Mouse (Mus musculus): Measurements from ENCODE around the gene Ablim1. TPM values are rescaled to one million over a fixed set of nuclear protein-coding genes. Genes with fewer than 3 reads are reported as not detected.

Ablim1 gene
- polyA plus RNA-seq, 1 experiment from 2014 or later, result 30.2 TPM

DNA sequence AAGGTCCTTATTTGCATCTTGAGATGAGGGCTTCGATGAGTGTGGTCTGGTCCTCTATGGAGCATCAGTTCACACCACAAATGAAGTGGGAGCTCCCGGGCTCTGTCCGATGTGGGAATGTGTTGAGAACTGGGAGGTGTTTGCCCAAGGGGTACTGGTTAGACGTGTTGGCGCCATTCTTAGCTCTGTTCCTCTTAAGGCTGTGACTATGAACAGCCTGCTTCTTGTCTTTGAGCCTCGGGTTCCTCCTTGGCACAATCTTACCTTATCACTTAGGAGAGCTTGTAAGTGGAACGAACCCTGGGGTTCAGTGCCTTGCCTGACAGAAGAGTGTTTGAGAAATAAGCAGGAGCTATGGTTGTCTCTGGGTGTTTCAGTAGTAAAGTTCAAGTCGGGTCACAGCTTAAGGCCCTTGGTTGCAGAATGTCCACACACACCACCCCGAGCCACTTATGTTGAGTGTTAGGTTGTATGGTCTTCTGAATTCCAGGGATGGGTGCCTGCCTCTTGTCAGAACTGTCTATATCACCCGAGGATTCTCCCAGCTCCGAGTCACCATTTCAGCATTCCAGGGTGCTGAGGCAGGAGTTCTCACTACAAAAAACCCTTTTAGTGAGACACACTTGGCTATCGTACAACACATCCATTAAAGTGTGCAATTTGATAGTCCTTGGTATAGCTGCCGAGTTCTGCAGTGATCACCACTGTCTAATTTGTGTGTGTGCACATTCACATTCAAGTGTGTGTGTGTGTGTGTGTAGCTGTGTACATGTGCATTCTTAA is 131.6 kb downstream of the Ablim1 start:
- Histone ChIP-seq H3K9me3 (ENCODE audit: control insufficient read depth, low read length) (no peaks in the 10 kb centered on the region), H3K9ac (ENCODE audit: low read length) (no peak overlapping the region), H3K4me1 (replicated peaks; ENCODE audit: control insufficient read depth, insufficient read depth, low read length) (peaks cover 9% of the 10 kb centered on the region; the same call in 1 of the 2 replicates), H3K36me3 (ENCODE audit: control insufficient read depth, insufficient read depth, low read length) (no peaks in the 10 kb centered on the region), H3K27me3 (replicated peaks; ENCODE audit: control insufficient read depth, insufficient read depth, low read length) (no peaks in the 10 kb centered on the region), H3K27ac (ENCODE audit: low read depth) (no peak overlapping the region), H3K4me3 (ENCODE audit: low read depth, low read length) (no peak overlapping the region), H3K4me2 (ENCODE audit: low read length) (no peak overlapping the region)
- whole genome bisulfite sequencing, result 81% methylated on average over 13 of the region's 13 CpGs
- ATAC-seq (replicated peaks; ENCODE audit: low FRiP score, low TSS enrichment, low read depth), result no peak
- DNase-seq (ENCODE audit: low spot score), result no peak

DNA sequence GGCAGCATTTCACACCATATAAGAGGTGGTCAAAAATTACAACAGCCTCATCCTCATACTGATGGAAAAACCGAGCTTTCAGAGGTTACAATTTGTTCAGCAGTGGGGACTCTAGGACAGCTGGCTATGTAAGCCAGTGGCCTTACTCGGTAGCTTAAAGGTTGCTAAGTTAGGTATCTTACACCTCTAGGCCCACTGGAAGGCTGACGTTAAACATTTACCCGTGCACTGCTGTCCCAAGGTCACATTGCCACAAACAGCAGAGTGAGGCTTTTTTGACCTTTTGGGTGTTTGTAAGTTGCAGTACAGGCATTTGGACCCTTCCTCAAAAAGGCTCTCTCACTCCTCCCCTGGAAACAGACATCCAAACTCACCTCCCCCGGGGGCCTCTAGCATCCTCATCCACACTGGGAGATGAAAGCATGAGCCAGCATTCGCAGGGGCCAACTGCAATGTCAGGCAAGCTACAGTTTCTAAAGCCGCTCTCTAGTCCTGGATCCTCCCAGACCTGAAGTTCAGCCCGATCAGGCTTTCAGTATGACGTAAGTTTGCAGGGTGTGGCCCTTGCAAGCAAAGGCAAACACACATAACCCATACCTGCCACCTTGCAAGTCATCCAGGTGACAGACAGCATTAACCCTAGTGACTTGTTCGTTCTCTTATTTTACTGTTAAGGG is 132.7 kb downstream of the Ablim1 start:
- Histone ChIP-seq H3K4me3 (ENCODE audit: low read depth, low read length) (no peak overlapping the region), H3K9me3 (ENCODE audit: control insufficient read depth, low read length) (no peaks in the 10 kb centered on the region), H3K9ac (ENCODE audit: low read length) (no peak overlapping the region), H3K4me2 (ENCODE audit: low read length) (no peak overlapping the region), H3K4me1 (replicated peaks; ENCODE audit: control insufficient read depth, insufficient read depth, low read length) (peaks cover 9% of the 10 kb centered on the region; the same call in 1 of the 2 replicates), H3K36me3 (ENCODE audit: control insufficient read depth, insufficient read depth, low read length) (no peaks in the 10 kb centered on the region), H3K27me3 (replicated peaks; ENCODE audit: control insufficient read depth, insufficient read depth, low read length) (no peaks in the 10 kb centered on the region), H3K27ac (ENCODE audit: low read depth) (peak overlapping the region; percentile 66; the same call in 1 of the 2 replicates)
- ATAC-seq (replicated peaks; ENCODE audit: low FRiP score, low TSS enrichment, low read depth), result peak; percentile 61
- DNase-seq (ENCODE audit: low spot score), result peak; percentile 67
- WGBS, result 66% methylated on average over 10 of the region's 10 CpGs

- no peak for ATAC-seq (replicated peaks; ENCODE audit: low FRiP score, low TSS enrichment, low read depth)
- no peak for DNase-seq (ENCODE audit: low spot score)
- no peak overlapping the region for H3K9ac ChIP-seq (ENCODE audit: low read length)
- no peak overlapping the region for H3K4me3 ChIP-seq (ENCODE audit: low read depth, low read length)
- H3K9me3 ChIP-seq (ENCODE audit: control insufficient read depth, low read length), result no peaks in the 10 kb centered on the region
- H3K27ac ChIP-seq (ENCODE audit: low read depth), result peak overlapping the region; percentile 66
- H3K4me1 ChIP-seq (replicated peaks; ENCODE audit: control insufficient read depth, insufficient read depth, low read length), result peaks cover 9% of the 10 kb centered on the region; the same call in 1 of the 2 replicates
- H3K27me3 ChIP-seq (replicated peaks; ENCODE audit: control insufficient read depth, insufficient read depth, low read length), result no peaks in the 10 kb centered on the region
- no peak overlapping the region for H3K4me2 ChIP-seq (ENCODE audit: low read length)
- 91% methylated on average over 6 of the region's 6 CpGs for WGBS
- H3K36me3 ChIP-seq (ENCODE audit: control insufficient read depth, insufficient read depth, low read length), result no peaks in the 10 kb centered on the region
Observed at GRCm38 (mm10) chr19:57181317-57181716, 133.4 kb downstream of the Ablim1 start.

DNA sequence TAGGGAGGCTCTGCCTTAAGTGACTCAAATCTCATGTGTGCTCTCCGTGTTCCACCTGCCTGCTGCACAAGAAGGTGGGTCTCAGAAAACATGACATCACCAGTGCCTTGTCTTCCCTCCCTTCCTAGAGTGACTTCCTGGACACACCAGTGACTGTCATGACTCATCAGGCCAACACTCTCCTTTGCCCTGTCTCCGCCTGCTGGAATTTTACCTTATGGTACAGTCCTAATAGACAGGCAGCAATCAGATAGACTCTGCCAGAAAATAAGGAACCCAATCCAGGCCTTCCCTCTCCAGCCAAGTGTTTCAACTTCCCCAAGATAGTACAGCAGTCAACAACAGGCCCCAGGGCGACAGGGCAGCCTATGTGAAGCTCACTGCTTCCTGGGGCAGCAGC is 133.8 kb downstream of the Ablim1 start:
- peak overlapping the region; percentile 66 for H3K27ac ChIP-seq (ENCODE audit: low read depth)
- 87% methylated on average over 3 of the region's 3 CpGs for WGBS
- ATAC-seq (replicated peaks; ENCODE audit: low FRiP score, low TSS enrichment, low read depth) (0 out of 2 replicates have a peak, but pooled peaks have one; percentile 56), DNase-seq (ENCODE audit: low spot score) (peak; percentile 56)
- no peak overlapping the region for H3K9ac ChIP-seq (ENCODE audit: low read length)
- no peaks in the 10 kb centered on the region for H3K27me3 ChIP-seq (replicated peaks; ENCODE audit: control insufficient read depth, insufficient read depth, low read length)
- H3K9me3 ChIP-seq (ENCODE audit: control insufficient read depth, low read length), result no peaks in the 10 kb centered on the region
- no peaks in the 10 kb centered on the region for H3K36me3 ChIP-seq (ENCODE audit: control insufficient read depth, insufficient read depth, low read length)
- H3K4me1 ChIP-seq (replicated peaks; ENCODE audit: control insufficient read depth, insufficient read depth, low read length), result peaks cover 9% of the 10 kb centered on the region; the same call in 1 of the 2 replicates
- no peak overlapping the region for H3K4me2 ChIP-seq (ENCODE audit: low read length)
- H3K4me3 ChIP-seq (ENCODE audit: low read depth, low read length), result no peak overlapping the region

GRCm38 (mm10) chr19:57180333-57180732 is 134.4 kb downstream of the Ablim1 start:
- ATAC-seq (replicated peaks; ENCODE audit: low FRiP score, low TSS enrichment, low read depth) (no peak), DNase-seq (ENCODE audit: low spot score) (no peak)
- H3K9me3 ChIP-seq (ENCODE audit: control insufficient read depth, low read length), result no peaks in the 10 kb centered on the region
- no peak overlapping the region for H3K9ac ChIP-seq (ENCODE audit: low read length)
- no peaks in the 10 kb centered on the region for H3K36me3 ChIP-seq (ENCODE audit: control insufficient read depth, insufficient read depth, low read length)
- no peaks in the 10 kb centered on the region for H3K27me3 ChIP-seq (replicated peaks; ENCODE audit: control insufficient read depth, insufficient read depth, low read length)
- H3K4me1 ChIP-seq (replicated peaks; ENCODE audit: control insufficient read depth, insufficient read depth, low read length), result peaks cover 9% of the 10 kb centered on the region; the same call in 1 of the 2 replicates
- no peak overlapping the region for H3K4me3 ChIP-seq (ENCODE audit: low read depth, low read length)
- H3K4me2 ChIP-seq (ENCODE audit: low read length), result no peak overlapping the region
- 0 out of 2 replicates have a peak overlapping the region, but pooled peaks have one; percentile 66 for H3K27ac ChIP-seq (ENCODE audit: low read depth)
- 64% methylated on average over 9 of the region's 9 CpGs for WGBS

DNA sequence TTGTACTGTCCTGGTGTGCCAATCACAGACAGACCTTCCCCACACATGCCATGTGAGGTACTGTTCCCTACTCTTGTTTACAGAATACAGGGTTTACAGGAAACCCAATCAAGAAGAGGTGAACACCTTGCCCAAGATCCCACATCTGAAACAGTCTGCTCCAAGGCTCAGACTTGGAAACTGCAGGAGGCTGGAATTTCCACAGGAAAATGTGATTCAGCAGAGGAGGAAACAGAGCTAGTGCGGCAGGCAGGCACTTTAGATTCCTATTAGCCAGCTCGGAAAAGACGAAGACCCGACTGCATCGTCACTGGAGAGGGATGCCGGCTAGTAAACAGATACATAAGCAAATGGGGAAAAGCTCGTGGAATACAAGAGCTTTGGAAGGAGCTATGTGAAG is 135.4 kb downstream of the Ablim1 start:
- Histone ChIP-seq H3K36me3 (ENCODE audit: control insufficient read depth, insufficient read depth, low read length) (no peaks in the 10 kb centered on the region), H3K4me3 (ENCODE audit: low read depth, low read length) (no peak overlapping the region), H3K27me3 (replicated peaks; ENCODE audit: control insufficient read depth, insufficient read depth, low read length) (no peaks in the 10 kb centered on the region), H3K4me2 (ENCODE audit: low read length) (no peak overlapping the region), H3K9ac (ENCODE audit: low read length) (no peak overlapping the region), H3K27ac (ENCODE audit: low read depth) (no peak overlapping the region), H3K4me1 (replicated peaks; ENCODE audit: control insufficient read depth, insufficient read depth, low read length) (peaks cover 9% of the 10 kb centered on the region; the same call in 1 of the 2 replicates), H3K9me3 (ENCODE audit: control insufficient read depth, low read length) (no peaks in the 10 kb centered on the region)
- DNase-seq (ENCODE audit: low spot score) (no peak), ATAC-seq (replicated peaks; ENCODE audit: low FRiP score, low TSS enrichment, low read depth) (no peak)
- 79% methylated on average over 7 of the region's 7 CpGs for whole genome bisulfite sequencing

- DNase-seq (ENCODE audit: low spot score), result no peak
- no peaks in the 10 kb centered on the region for H3K9me3 ChIP-seq (ENCODE audit: control insufficient read depth, low read length)
- H3K9ac ChIP-seq (ENCODE audit: low read length), result no peak overlapping the region
- 70% methylated on average over 6 of the region's 6 CpGs for WGBS
- no peaks in the 10 kb centered on the region for H3K36me3 ChIP-seq (ENCODE audit: control insufficient read depth, insufficient read depth, low read length)
- H3K4me3 ChIP-seq (ENCODE audit: low read depth, low read length), result no peak overlapping the region
- no peak for ATAC-seq (replicated peaks; ENCODE audit: low FRiP score, low TSS enrichment, low read depth)
- H3K4me1 ChIP-seq (replicated peaks; ENCODE audit: control insufficient read depth, insufficient read depth, low read length), result peaks cover 9% of the 10 kb centered on the region; the same call in 1 of the 2 replicates
- H3K27ac ChIP-seq (ENCODE audit: low read depth), result no peak overlapping the region
- H3K27me3 ChIP-seq (replicated peaks; ENCODE audit: control insufficient read depth, insufficient read depth, low read length), result no peaks in the 10 kb centered on the region
- H3K4me2 ChIP-seq (ENCODE audit: low read length), result no peak overlapping the region
Observed at GRCm38 (mm10) chr19:57177334-57177733, 137.4 kb downstream of the Ablim1 start.

DNA sequence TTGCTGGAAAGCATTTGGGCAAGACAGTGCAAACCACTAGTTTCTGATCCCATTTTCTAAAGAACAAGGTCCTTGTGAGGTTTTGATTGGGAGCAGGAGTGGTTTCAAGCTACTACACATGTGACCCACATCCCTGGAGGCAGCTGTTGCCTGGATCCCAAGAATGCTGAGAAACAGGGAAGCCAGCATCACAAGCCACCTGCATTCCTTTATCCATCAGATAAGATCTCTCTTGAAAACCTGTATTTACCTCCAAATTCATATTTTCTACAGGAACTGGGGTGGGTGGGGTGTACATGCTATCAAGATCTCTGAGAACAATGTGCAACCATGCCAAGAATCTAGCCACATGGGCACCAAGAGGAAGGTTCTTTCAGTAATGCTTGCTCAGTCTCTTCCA is 139.6 kb downstream of the Ablim1 start:
- Histone ChIP-seq H3K27ac (ENCODE audit: low read depth) (no peak overlapping the region), H3K9me3 (ENCODE audit: control insufficient read depth, low read length) (no peaks in the 10 kb centered on the region), H3K4me3 (ENCODE audit: low read depth, low read length) (no peak overlapping the region), H3K4me2 (ENCODE audit: low read length) (no peak overlapping the region), H3K9ac (ENCODE audit: low read length) (no peak overlapping the region), H3K27me3 (replicated peaks; ENCODE audit: control insufficient read depth, insufficient read depth, low read length) (no peaks in the 10 kb centered on the region), H3K4me1 (replicated peaks; ENCODE audit: control insufficient read depth, insufficient read depth, low read length) (0 out of 2 replicates have a peak, but pooled peaks cover 1% of the 10 kb centered on the region), H3K36me3 (ENCODE audit: control insufficient read depth, insufficient read depth, low read length) (no peaks in the 10 kb centered on the region)
- DNase-seq (ENCODE audit: low spot score) (no peak), ATAC-seq (replicated peaks; ENCODE audit: low FRiP score, low TSS enrichment, low read depth) (no peak)
